Mouse (Mus musculus): ENCODE data around the gene Tgoln1.

Gene Tgoln1

GRCm38 (mm10) chr6:72627276-72627675 lies 10.5 kb upstream of the Tgoln1 start:
- no peak for DNase-seq

DNA sequence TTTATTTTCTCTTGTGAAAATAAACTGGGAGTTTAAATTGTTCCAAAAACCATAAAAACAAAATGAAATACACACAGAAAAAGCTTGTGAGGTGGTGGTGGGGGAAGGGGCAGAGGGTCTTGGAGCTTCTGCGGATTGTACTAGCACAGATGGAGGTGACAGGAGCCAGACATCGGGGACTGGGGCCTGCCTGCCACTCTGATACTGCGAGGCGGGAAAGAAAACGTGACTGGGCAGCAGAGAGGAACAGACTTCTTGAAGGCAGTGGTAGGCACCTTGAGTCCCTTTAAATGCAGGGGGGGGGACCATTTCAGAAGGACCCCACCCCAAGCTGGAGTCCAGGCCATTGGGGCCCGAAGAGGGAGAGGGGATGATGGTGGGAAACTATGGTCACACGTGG lies 9.6 kb upstream of the Tgoln1 start:
- DNase-seq = no peak

DNA sequence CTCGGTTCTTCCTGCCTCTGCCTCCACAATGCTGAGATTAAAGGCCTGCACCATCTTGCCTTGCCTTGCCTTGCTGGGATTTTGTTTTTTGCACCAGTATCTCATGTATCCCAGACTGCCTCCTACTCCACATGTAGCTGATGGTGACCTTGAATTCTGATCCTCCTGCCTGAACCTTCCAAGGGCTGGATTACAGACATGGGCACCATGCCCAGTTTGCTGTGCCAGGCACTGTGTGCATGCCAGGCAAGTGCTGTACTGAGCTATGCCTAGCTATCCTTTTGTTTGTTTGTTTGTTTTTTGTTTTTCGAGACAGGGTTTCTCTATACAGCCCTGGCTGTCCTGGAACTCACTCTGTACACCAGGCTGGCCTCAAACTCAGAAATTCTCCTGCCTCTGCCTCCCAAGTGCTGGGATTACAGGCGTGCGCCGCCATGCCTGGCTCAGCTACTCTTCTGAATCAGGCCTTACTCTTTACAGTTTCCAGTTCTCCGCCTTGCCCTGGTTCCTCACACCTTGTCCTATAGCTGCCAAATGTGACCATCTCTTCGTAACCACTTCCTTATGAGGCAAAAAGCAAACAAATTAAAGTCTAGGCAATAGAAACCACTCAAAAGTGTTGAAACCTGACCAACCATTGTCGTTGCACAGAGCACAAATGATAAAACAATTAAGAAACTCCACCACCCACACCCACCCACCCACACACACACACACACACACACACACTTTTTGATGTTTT lies 7.0 kb upstream of the Tgoln1 start:
- DNase-seq = no peak

GRCm38 (mm10) chr6:72622917-72623316 lies 6.1 kb upstream of the Tgoln1 start:
- DNase-seq = no peak

- no peak for DNase-seq
Observed at GRCm38 (mm10) chr6:72620920-72621319, 4.1 kb upstream of the Tgoln1 start.

- no peak for DNase-seq
Observed at GRCm38 (mm10) chr6:72619734-72620532, 3.1 kb upstream of the Tgoln1 start.

GRCm38 (mm10) chr6:72615561-72616375 lies 1.0 kb downstream of the Tgoln1 start:
- no peak for DNase-seq

- no peak for DNase-seq
Observed at GRCm38 (mm10) chr6:72615151-72615550, 1.6 kb downstream of the Tgoln1 start.

DNA sequence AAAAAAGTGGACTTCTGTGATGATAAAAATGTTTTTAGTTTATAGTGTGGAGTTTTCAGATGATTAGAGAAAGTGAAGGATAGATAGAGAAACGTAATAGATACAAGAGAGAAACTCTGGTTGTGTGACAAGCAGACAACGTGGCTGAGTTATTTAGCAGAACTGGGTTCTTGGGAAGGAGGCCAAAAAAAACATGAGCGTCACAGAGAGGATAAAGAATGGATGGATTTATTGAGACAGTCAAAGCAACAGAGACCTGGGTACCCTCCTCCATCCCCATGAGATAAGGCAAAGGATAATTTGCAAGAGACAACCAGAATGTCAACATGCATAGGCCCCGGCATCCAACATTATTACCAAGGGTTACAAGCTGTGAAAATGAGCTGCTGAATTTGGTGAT lies 6.5 kb downstream of the Tgoln1 start:
- no peak for DNase-seq

- DNase-seq = no peak
Observed at GRCm38 (mm10) chr6:72608662-72609184, 8.1 kb downstream of the Tgoln1 start.

DNA sequence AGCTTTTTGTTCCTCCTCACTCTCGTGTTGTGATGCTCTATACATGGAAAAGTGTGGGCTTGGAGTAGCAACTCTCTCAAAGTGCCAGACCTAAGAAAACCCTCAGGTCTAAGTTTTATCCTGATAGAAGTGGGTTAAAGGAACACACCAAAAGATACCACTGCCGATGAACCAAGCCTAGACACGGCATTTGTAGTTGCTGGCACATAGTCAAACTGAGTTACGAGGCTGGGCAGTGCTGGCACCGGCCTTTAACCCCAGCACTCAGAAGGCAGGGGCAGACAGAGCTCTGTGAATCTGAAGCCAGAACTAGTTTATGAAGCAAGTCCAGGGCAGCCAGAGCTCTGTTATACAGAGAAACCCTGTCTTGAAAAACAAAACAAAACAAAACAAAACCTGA lies 9.1 kb downstream of the Tgoln1 start:
- DNase-seq = no peak

- DNase-seq = no peak
Observed at GRCm38 (mm10) chr6:72607060-72607459, 9.7 kb downstream of the Tgoln1 start.

DNA sequence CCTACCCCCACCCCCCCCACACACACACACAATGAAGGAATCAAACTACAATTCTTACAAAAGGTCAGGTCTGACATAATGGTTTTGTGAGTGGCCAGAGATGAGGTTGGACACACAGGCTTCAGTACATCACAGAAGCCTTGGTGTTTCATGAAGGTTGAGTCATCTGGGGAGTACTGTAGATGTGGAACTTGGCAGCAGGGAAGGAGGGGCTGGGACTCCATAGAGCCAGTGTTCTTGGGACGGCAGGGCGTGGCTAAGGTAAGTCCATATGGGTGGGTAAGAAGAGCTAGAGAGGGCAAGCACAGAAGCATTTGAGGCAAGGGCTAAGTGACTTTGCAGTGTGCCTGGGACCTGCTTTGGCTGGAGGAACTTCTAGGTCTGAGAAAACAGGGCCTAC lies 12.7 kb downstream of the Tgoln1 start:
- DNase-seq = no peak

DNA sequence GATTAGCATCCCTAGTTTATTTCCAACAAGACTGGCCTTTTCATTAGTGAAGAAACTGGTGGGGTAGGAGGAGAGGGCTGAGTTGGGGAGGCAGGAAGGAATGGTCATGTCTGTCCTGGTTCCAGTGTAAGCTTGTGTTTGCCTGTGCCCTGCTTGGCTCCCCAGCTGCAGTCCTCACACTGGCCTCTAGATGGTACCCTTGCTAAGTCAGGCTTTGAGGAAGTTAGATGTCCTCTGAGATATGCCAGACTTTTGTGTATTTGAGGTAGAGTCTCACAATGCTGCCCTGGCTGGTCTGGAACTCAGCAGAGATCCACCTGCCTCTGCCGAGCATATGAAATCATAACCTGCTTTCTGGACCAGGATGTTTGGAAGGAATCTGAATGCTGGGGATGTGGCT lies 15.1 kb downstream of the Tgoln1 start:
- peak; percentile 75 for DNase-seq

GRCm38 (mm10) chr6:72600771-72601170 lies 16.0 kb downstream of the Tgoln1 start:
- no peak for DNase-seq

DNA sequence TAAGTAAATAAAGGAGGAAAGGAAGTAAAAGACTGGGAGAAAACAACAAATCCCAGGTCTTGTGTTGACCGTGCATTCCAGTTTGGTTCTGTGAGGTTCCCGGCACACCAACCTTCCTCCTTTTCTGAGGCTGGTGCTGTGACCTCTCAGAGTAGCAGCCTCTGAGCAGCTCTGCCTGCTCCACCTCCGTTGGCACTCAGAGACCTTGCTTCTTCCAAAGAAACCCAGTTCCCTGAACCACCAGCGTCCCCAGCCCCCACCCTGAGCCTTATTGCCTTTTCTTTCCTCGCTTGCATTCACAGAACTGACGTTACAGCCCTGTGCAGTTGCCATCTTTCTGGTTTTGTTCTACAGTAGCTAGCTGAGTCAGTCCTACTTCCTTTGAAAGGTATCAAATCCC lies 16.6 kb downstream of the Tgoln1 start:
- no peak for DNase-seq

DNA sequence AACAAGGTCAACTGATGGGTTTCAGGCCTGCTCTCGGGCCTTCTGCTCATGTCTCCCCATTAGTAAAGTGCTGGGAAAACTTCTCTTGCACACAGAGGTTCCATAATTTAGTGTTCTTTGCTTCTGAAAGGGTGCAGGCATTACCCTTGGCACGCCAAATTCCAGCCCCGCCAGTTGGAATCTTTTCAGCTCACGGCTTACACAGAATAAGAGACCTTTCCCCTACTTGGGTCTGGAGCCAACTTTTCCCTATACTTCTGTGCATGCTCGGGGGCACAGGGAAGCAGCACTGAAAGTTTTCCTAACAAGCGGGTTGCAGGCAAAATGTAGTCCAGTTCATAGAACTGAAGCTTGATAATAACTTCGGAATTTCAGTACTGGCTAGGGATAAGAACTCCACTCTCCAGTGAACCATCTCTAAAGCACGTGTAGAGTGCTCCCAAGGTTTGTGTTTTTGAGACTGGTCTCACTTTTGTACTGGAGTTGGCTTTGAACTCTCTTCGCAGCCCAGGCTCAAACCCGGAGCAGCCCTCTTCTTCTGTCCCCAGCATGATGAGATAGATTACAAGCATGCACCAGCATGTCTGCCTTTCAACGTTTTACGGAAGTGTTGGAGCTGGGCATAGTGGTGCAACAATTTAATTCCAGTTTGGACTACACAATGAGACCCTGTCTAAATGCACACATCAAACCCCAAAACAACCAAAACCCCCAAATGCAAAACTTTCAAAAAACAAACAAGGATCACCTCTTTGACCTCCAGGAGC lies 17.8 kb downstream of the Tgoln1 start:
- no peak for DNase-seq

GRCm38 (mm10) chr6:72597956-72598753 lies 18.6 kb downstream of the Tgoln1 start, which contains the start of the genes Elmod3 and Retsat:
Gene Elmod3 (minus strand): TSS chr6:72598413.
Gene Retsat (plus strand): TSS chr6:72598475.
- DNase-seq = peak; percentile 96

DNA sequence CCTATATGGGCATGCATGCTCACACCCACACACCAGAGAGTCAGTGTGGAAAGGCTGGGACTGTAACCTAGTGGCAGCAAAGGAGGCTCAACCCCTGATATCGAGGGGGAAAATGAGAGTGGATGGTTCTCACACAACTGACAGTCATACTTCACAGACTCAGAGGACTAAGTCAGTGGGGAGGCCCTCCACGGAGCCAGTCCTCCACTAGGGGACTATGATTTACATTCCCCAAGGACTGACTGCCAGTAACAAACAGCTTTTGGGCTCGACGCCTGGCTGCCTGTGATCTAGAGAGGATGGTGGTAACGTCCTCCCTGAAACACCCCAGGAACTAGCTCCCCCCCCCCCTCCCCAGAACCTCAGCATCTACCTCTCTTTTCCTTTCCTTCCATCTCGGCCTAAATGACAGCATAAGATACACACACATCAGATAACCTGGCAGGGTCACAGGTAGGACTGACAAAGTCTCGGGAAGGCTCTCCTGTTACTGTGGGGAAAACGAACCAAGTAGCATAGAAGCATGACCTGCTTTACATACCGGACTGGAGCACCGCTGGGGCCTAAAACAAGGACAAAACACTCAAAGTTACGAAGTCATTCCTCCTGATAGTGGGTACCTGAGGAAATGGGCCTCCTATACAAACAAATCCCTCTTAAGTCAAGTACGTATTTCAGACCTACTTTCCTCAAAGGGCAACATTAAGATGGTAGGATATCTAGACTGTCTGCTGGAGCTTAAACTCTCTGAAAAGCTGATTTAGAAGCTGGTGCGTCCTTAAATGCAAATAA lies 19.5 kb downstream of the Tgoln1 start:
- DNase-seq = no peak

GRCm38 (mm10) chr6:72593914-72594313 lies 22.9 kb downstream of the Tgoln1 start:
- no peak for DNase-seq
